Mouse (Mus musculus) brain, embryonic 14.5 days (tissue): Measurements from ENCODE around the gene Mycbpap.

Source experiments
- CTCF ChIP-seq: fragments of 200-500 bp; IDR thresholded peaks from 2 replicates; pipeline ENCODE4 v1.5.1; 2012; ENCODE audit warnings: inconsistent platforms, mild to moderate bottlenecking, moderate library complexity, borderline replicate concordance; ENCODE audit not compliant: insufficient read depth, insufficient read length; ENCODE audit errors: extremely low read depth
- POLR2A ChIP-seq: fragments of 200-500 bp; IDR thresholded peaks from 2 replicates; pipeline ENCODE4 v1.6.1; 2012; ENCODE audit warnings: mild to moderate bottlenecking, inconsistent platforms, borderline replicate concordance; ENCODE audit not compliant: poor library complexity, insufficient read depth, insufficient read length, severe bottlenecking; ENCODE audit errors: extremely low read depth

DNA sequence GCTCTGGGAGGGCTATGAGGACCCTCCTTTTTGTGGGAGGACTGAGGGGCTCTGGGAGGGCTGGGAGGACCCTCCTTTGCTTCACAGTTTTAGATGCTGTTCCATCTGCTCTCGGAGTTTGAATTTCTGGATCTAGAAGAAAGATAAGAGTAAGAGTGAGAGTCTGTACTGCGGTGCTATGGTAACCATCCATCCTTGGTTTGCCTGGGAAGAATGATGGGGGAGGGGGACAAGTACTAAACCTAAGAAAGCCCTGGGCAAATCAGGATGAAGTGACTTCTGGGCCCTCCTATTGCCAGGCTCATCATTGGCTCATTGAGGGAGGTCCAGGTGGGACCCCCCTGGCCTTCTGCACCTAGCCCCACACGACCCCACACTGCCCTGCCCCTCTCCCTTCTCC, 36.7 kb upstream of the Mycbpap start:
- TF ChIP-seq CTCF (no peak), POLR2A (no peak)
